Mouse (Mus musculus) midbrain, embryonic 13.5 days (tissue): ENCODE results near the gene Cd99l2. TPM values are rescaled to one million over a fixed set of nuclear protein-coding genes. Genes with fewer than 3 reads are reported as not detected.

ENCODE experiments used
- ATAC-seq: fragments of 200-750 bp; cut with Nextera tagmentation; 2 replicates; pipeline ENCODE4 v1.8.0; 2017; ENCODE audit warnings: mild to moderate bottlenecking, moderate TSS enrichment, moderate library complexity
- H3K27ac ChIP-seq: fragments of 300-500 bp; sonication (generic); 2 replicates; pipeline ENCODE4 v1.5.1; 2015; ENCODE audit warnings: inconsistent platforms, mild to moderate bottlenecking, moderate library complexity
- H3K27me3 ChIP-seq: fragments of 300-500 bp; sonication (generic); 2 replicates; pipeline ENCODE4 v1.6.1; 2015; ENCODE audit warnings: mild to moderate bottlenecking, inconsistent platforms
- H3K36me3 ChIP-seq: fragments of 300-500 bp; sonication (generic); 2 replicates; pipeline ENCODE4 v1.6.1; 2015; ENCODE audit warnings: mild to moderate bottlenecking, inconsistent platforms
- H3K4me1 ChIP-seq: fragments of 300-500 bp; sonication (generic); replicated peaks from 2 replicates; pipeline ENCODE4 v1.6.1; 2015; ENCODE audit warnings: inconsistent platforms
- H3K4me2 ChIP-seq: fragments of 300-500 bp; sonication (generic); replicated peaks from 2 replicates; pipeline ENCODE4 v1.6.1; 2015; ENCODE audit warnings: moderate library complexity, mild to moderate bottlenecking, inconsistent platforms
- H3K4me3 ChIP-seq: fragments of 300-500 bp; sonication (generic); replicated peaks from 2 replicates; pipeline ENCODE4 v1.5.1; 2015; ENCODE audit warnings: mild to moderate bottlenecking, inconsistent platforms
- H3K9ac ChIP-seq: fragments of 300-500 bp; sonication (generic); replicated peaks from 2 replicates; pipeline ENCODE4 v1.6.1; 2015; ENCODE audit warnings: mild to moderate bottlenecking, inconsistent platforms
- H3K9me3 ChIP-seq: fragments of 300-500 bp; sonication (generic); 2 replicates; pipeline ENCODE4 v1.6.1; 2016; ENCODE audit warnings: mild to moderate bottlenecking, inconsistent platforms
- WGBS: fragments of 180-500 bp; shearing (Covaris S2); methylation state at CpG from one replicate; pipeline ENCODE4 v1.1.7; 2015; 5-methylcytosine and 5-hydroxymethylcytosine counted together
- microRNA-seq: library from miRNA; unstranded; fragments of <30 nt; microRNA quantifications from one replicate; pipeline ENCODE4, GENCODE M21; 2016
- polyA plus RNA-seq: library from polyadenylated mRNA; unstranded; fragments of >200 nt; fragmentation: Nextera tagmentation; extraction: Ambion mirVana; gene quantifications from 2 replicates; pipeline ENCODE4 v1.2.1, GENCODE M21; 2015

Cd99l2 gene
- polyA plus RNA-seq, 1 experiment from 2014 or later = 53.6 TPM

GRCm38 (mm10) chrX:71413616-71414015 is 79.0 kb downstream of the Cd99l2 start:
- Histone ChIP-seq H3K27me3 (no peaks in the 10 kb centered on the region), H3K27ac (no peak overlapping the region), H3K9me3 (no peaks in the 10 kb centered on the region), H3K9ac (no peak overlapping the region), H3K4me1 (no peaks in the 10 kb centered on the region), H3K4me3 (no peak overlapping the region), H3K4me2 (no peak overlapping the region), H3K36me3 (peaks cover 10% of the 10 kb centered on the region; the same call in 1 of the 2 replicates)
- ATAC-seq = no peak
- 90% methylated on average over 4 of the region's 4 CpGs for WGBS

GRCm38 (mm10) chrX:71412776-71413175 is 79.9 kb downstream of the Cd99l2 start:
- no peak overlapping the region for H3K9ac ChIP-seq
- 53% methylated on average over 3 of the region's 3 CpGs for WGBS
- no peaks in the 10 kb centered on the region for H3K4me1 ChIP-seq
- no peak for ATAC-seq
- no peak overlapping the region for H3K4me3 ChIP-seq
- H3K27me3 ChIP-seq = no peaks in the 10 kb centered on the region
- H3K9me3 ChIP-seq = no peaks in the 10 kb centered on the region
- no peak overlapping the region for H3K4me2 ChIP-seq
- H3K27ac ChIP-seq = no peak overlapping the region
- H3K36me3 ChIP-seq = peaks cover 10% of the 10 kb centered on the region; the same call in 1 of the 2 replicates

- 81% methylated on average over 1 of the region's 1 CpGs for WGBS
- no peak overlapping the region for H3K27ac ChIP-seq
- H3K4me2 ChIP-seq = no peak overlapping the region
Measured at GRCm38 (mm10) chrX:71408386-71408785, 84.3 kb downstream of the Cd99l2 start.

GRCm38 (mm10) chrX:71406290-71406689 is 86.4 kb downstream of the Cd99l2 start:
- Histone ChIP-seq H3K4me1 (no peaks in the 10 kb centered on the region), H3K27me3 (no peaks in the 10 kb centered on the region), H3K4me2 (no peak overlapping the region), H3K36me3 (peaks cover 5% of the 10 kb centered on the region; the same call in 1 of the 2 replicates), H3K27ac (no peak overlapping the region), H3K9ac (no peak overlapping the region), H3K9me3 (no peaks in the 10 kb centered on the region), H3K4me3 (no peak overlapping the region)
- ATAC-seq = no peak

More at GRCm38 (mm10) chrX:71408386-71408785, 84.3 kb downstream of the Cd99l2 start:
- ATAC-seq = no peak
- no peaks in the 10 kb centered on the region for H3K27me3 ChIP-seq
- no peaks in the 10 kb centered on the region for H3K9me3 ChIP-seq
- no peaks in the 10 kb centered on the region for H3K36me3 ChIP-seq
- H3K4me1 ChIP-seq = no peaks in the 10 kb centered on the region
- no peak overlapping the region for H3K9ac ChIP-seq
- no peak overlapping the region for H3K4me3 ChIP-seq

- ATAC-seq = no peak
- Histone ChIP-seq H3K4me2 (no peak overlapping the region), H3K9ac (no peak overlapping the region), H3K4me1 (no peaks in the 10 kb centered on the region), H3K27me3 (no peaks in the 10 kb centered on the region), H3K36me3 (0 out of 2 replicates have a peak, but pooled peaks cover 6% of the 10 kb centered on the region), H3K4me3 (no peak overlapping the region), H3K27ac (no peak overlapping the region), H3K9me3 (no peaks in the 10 kb centered on the region)
- WGBS = 80% methylated on average over 4 of the region's 4 CpGs
Measured at GRCm38 (mm10) chrX:71396326-71396725, 96.3 kb downstream of the Cd99l2 start.

- Histone ChIP-seq H3K4me1 (no peaks in the 10 kb centered on the region), H3K27me3 (no peaks in the 10 kb centered on the region), H3K36me3 (no peaks in the 10 kb centered on the region), H3K27ac (no peak overlapping the region), H3K4me3 (no peak overlapping the region), H3K9me3 (no peaks in the 10 kb centered on the region), H3K9ac (no peak overlapping the region), H3K4me2 (no peak overlapping the region)
- 48% methylated on average over 5 of the region's 5 CpGs for WGBS
- ATAC-seq = no peak
Measured at GRCm38 (mm10) chrX:71381571-71381970, 111.1 kb downstream of the Cd99l2 start.

GRCm38 (mm10) chrX:71378435-71378834 is 114.2 kb downstream of the Cd99l2 start:
- no peak for ATAC-seq
- Histone ChIP-seq H3K27ac (no peak overlapping the region), H3K4me1 (no peaks in the 10 kb centered on the region), H3K4me2 (no peak overlapping the region), H3K9me3 (no peaks in the 10 kb centered on the region), H3K36me3 (no peaks in the 10 kb centered on the region), H3K27me3 (no peaks in the 10 kb centered on the region), H3K4me3 (no peak overlapping the region), H3K9ac (no peak overlapping the region)
- 76% methylated on average over 2 of the region's 2 CpGs for WGBS

- Histone ChIP-seq H3K4me1 (no peaks in the 10 kb centered on the region), H3K4me2 (no peak overlapping the region), H3K27ac (no peak overlapping the region), H3K4me3 (no peak overlapping the region), H3K9me3 (no peaks in the 10 kb centered on the region), H3K27me3 (no peaks in the 10 kb centered on the region), H3K9ac (no peak overlapping the region), H3K36me3 (no peaks in the 10 kb centered on the region)
- 87% methylated on average over 1 of the region's 1 CpGs for WGBS
- ATAC-seq = no peak
Measured at GRCm38 (mm10) chrX:71376781-71377180, 115.9 kb downstream of the Cd99l2 start.

Small RNA genes within 50 kb of the gene (microRNA-seq; reads per million reads assigned to microRNA genes)
- not detected for gene Gm23945

Other genes starting within 250 kb of the Cd99l2 start
- 16.3 and 17.1 TPM in 2 replicates for gene Mtmr1, start 128.1 kb downstream of the Cd99l2 start, polyA plus RNA-seq
- gene Hmgb3, start 63.1 kb upstream of the Cd99l2 start, polyA plus RNA-seq = 686 and 764 TPM in 2 replicates
- 3.1 and 4.1 TPM in 2 replicates for gene Gpr50, start 170.8 kb upstream of the Cd99l2 start, polyA plus RNA-seq